11 mouse cellular contexts compared by ENCODE assay signal in the genomic region with DNA sequence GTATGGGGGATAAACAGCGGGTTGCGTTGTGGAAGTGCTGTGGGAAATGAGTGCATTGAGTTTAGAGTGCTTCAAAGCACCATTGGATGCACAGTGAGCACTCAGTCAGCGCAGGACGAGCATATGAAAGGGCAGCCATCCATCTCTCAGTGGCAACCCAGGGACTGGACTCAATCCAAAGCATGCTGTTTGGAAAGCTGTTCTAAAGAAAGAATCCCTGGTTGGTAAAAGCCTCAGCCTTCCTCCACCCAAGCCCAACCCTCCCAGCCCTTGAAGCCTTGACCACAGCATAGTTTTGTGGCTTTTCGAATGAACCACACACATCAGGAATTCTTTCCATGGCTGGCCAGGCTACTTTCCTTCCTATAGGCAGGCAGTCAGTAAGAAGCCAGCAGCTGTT.
DNase-seq lines count a peak whose midpoint lies in the region; ATAC-seq and TF ChIP-seq lines count a peak whose summit lies in the region.
"Had no signal": no experiment of that assay in that cellular context is flagged by ENCODE, and none has a peak within 500 bp of the region (broad histone marks: within the 10 kb centered on the region; RNA-seq: fewer than 3 reads in every experiment).

No protein-coding gene starts in this region.

- H3ac ChIP-seq in myocyte (ENCODE audit: control insufficient read depth, insufficient read length) = no peak overlapping the region

- no peak overlapping the region for H3K27ac ChIP-seq in embryonic facial prominence, embryonic 13.5 days
- H3K27ac ChIP-seq in embryonic facial prominence, embryonic 10.5 days (replicated peaks) = no peak overlapping the region
- no peak overlapping the region for H3K27ac ChIP-seq in heart, embryonic 10.5 days
- H3K27ac ChIP-seq: heart, adult 2 months had no signal

- no peak overlapping the region for H3K4me3 ChIP-seq in embryonic facial prominence, embryonic 13.5 days
- no peak overlapping the region for H3K4me3 ChIP-seq in embryonic facial prominence, embryonic 10.5 days
- H3K4me3 ChIP-seq in myocyte = no peak overlapping the region
- H3K4me3 ChIP-seq in heart, embryonic 10.5 days = no peak overlapping the region
- H3K4me3 ChIP-seq: heart, adult 2 months had no signal

- H3K9me3 ChIP-seq in embryonic facial prominence, embryonic 13.5 days = no peaks in the 10 kb centered on the region
- H3K9me3 ChIP-seq in embryonic facial prominence, embryonic 10.5 days = no peaks in the 10 kb centered on the region
- no peaks in the 10 kb centered on the region for H3K9me3 ChIP-seq in heart, embryonic 10.5 days

- no peak overlapping the region for H3K4me2 ChIP-seq in embryonic facial prominence, embryonic 13.5 days
- peak overlapping the region; percentile 1 for H3K4me2 ChIP-seq in myocyte (ENCODE audit: low read depth)

- TF ChIP-seq POLR2A in myocyte (IDR thresholded peaks at IDR 0.05; ENCODE audit: insufficient read length, low read depth) = no peak

- H3K4me1 ChIP-seq in embryonic facial prominence, embryonic 13.5 days = peaks cover 12% of the 10 kb centered on the region; the same call in 1 of the 2 replicates
- H3K4me1 ChIP-seq in embryonic facial prominence, embryonic 10.5 days = peaks cover 10% of the 10 kb centered on the region
- no peaks in the 10 kb centered on the region for H3K4me1 ChIP-seq in heart, embryonic 10.5 days

- H3K9ac ChIP-seq in embryonic facial prominence, embryonic 13.5 days = no peak overlapping the region

- 55% methylated on average over 5 of the region's 5 CpGs for WGBS in embryonic facial prominence, embryonic 13.5 days
- WGBS in embryonic facial prominence, embryonic 10.5 days = 76% methylated on average over 5 of the region's 5 CpGs
- WGBS in heart, embryonic 10.5 days = 72% methylated on average over 5 of the region's 5 CpGs

- 0 out of 2 replicates have a peak, but pooled peaks have one; percentile 32 for ATAC-seq in embryonic facial prominence, embryonic 13.5 days (ENCODE audit: insufficient number of reproducible peaks, insufficient read depth, low FRiP score, low TSS enrichment, low read depth)

- DNase-seq in embryonic facial prominence, embryonic 10.5 days (ENCODE audit: low spot score) = no peak
- peak; percentile 11 for DNase-seq in lung, postnatal 36 days
- DNase-seq in lung, postnatal 4 days = no peak
- peak; percentile 76 for DNase-seq in cerebellum, adult 8-10 months
- no peak for DNase-seq in heart, embryonic 10.5 days (ENCODE audit: low spot score)
- DNase-seq in frontal cortex, postnatal 14 days (ENCODE audit: low spot score in 2 of 2) = no peak
- DNase-seq: kidney, postnatal 36 days; lung, postnatal 14 days had no signal

- H3K36me3 ChIP-seq in embryonic facial prominence, embryonic 13.5 days = no peaks in the 10 kb centered on the region
- H3K36me3 ChIP-seq in embryonic facial prominence, embryonic 10.5 days (replicated peaks) = no peaks in the 10 kb centered on the region
- no peaks in the 10 kb centered on the region for H3K36me3 ChIP-seq in myocyte (ENCODE audit: control insufficient read depth, insufficient read depth)
- no peaks in the 10 kb centered on the region for H3K36me3 ChIP-seq in heart, embryonic 10.5 days

- H3K79me2 ChIP-seq in myocyte (ENCODE audit: control insufficient read depth, insufficient read depth) = no peaks in the 10 kb centered on the region

- H3K27me3 ChIP-seq in embryonic facial prominence, embryonic 13.5 days = no peaks in the 10 kb centered on the region; the same call in 1 of the 2 replicates
- H3K27me3 ChIP-seq in embryonic facial prominence, embryonic 10.5 days (replicated peaks; ENCODE audit: low read depth, poor library complexity, severe bottlenecking) = 0 out of 2 replicates have a peak, but pooled peaks cover 26% of the 10 kb centered on the region
- H3K27me3 ChIP-seq in myocyte (ENCODE audit: control insufficient read depth, insufficient read depth, insufficient read length) = peaks cover 24% of the 10 kb centered on the region
- peaks cover 76% of the 10 kb centered on the region for H3K27me3 ChIP-seq in heart, embryonic 10.5 days (ENCODE audit: insufficient read depth, poor library complexity, severe bottlenecking)

TF ChIP-seq in myocyte, 11 proteins besides CTCF, POLR2A, EP300 and RAD21:
- TF ChIP-seq MYOG (IDR thresholded peaks at IDR 0.05; ENCODE audit: control insufficient read depth in 1 of 3, insufficient read depth in 1 of 3, insufficient read length in 2 of 3, low read depth in 2 of 3) (no peak), MAX (IDR thresholded peaks at IDR 0.05; ENCODE audit: low read depth) (no peak), REST (IDR thresholded peaks at IDR 0.05; ENCODE audit: insufficient read depth, insufficient read length) (no peak), TCF3 (IDR thresholded peaks at IDR 0.05; ENCODE audit: insufficient read length, low read depth) (no peak), SRF (IDR thresholded peaks at IDR 0.05; ENCODE audit: control insufficient read depth, insufficient read length, low read depth) (no peak), E2F4 (IDR thresholded peaks at IDR 0.05; ENCODE audit: insufficient read depth) (no peak), CEBPB (IDR thresholded peaks at IDR 0.05; ENCODE audit: insufficient read depth, poor library complexity, severe bottlenecking) (no peak), POLR2AphosphoS2 (IDR thresholded peaks at IDR 0.05; ENCODE audit: insufficient read length, low read depth) (no peak), USF1 (IDR thresholded peaks at IDR 0.05; ENCODE audit: low read depth) (no peak), TCF12 (IDR thresholded peaks at IDR 0.05; ENCODE audit: insufficient read depth, poor library complexity, severe bottlenecking) (no peak), MYOD1 (IDR thresholded peaks at IDR 0.05; ENCODE audit: control insufficient read depth in 1 of 3, insufficient read length in 2 of 3, low read depth in 2 of 3) (no peak)

Comparison
In these comparisons a context has a peak if more than half of its experiments do, and no peak if none do; other contexts are left out.
1. DNase-seq: peak in lung, postnatal 36 days (single experiment) and cerebellum, adult 8-10 months (single experiment); none in embryonic facial prominence, embryonic 10.5 days (single experiment), lung, postnatal 4 days (0 of 2), heart, embryonic 10.5 days (single experiment) and frontal cortex, postnatal 14 days (0 of 2).